Mouse (Mus musculus) forebrain, embryonic 14.5 days (tissue): ENCODE results near the gene Col4a2. TPM values are rescaled to one million over a fixed set of nuclear protein-coding genes. Genes with fewer than 3 reads are reported as not detected.

ENCODE experiments used
- ATAC-seq: fragments of 200-750 bp; cut with Nextera tagmentation; 2 replicates; pipeline ENCODE4 v1.8.0; 2017; ENCODE audit warnings: mild to moderate bottlenecking, moderate library complexity
- DNase-seq: peaks from one replicate; pipeline ENCODE4 v3.0.0-alpha.2; 2015; ENCODE audit warnings: low spot score
- H3K27ac ChIP-seq: fragments of 300-500 bp; sonication (generic); 2 replicates; pipeline ENCODE4 v1.5.1; 2014; ENCODE audit warnings: low read depth, mild to moderate bottlenecking, control low read depth, low read length, moderate library complexity
- H3K27me3 ChIP-seq: fragments of 300-500 bp; sonication (generic); replicated peaks from 2 replicates; pipeline ENCODE4 v1.6.1; 2014; ENCODE audit warnings: low read length, control low read depth, mixed read lengths; ENCODE audit not compliant: control insufficient read depth, insufficient read depth
- H3K36me3 ChIP-seq: fragments of 300-500 bp; sonication (generic); 2 replicates; pipeline ENCODE4 v1.6.1; 2014; ENCODE audit warnings: low read length, control low read depth; ENCODE audit not compliant: control insufficient read depth, insufficient read depth
- H3K4me1 ChIP-seq: fragments of 300-500 bp; sonication (generic); 2 replicates; pipeline ENCODE4 v1.6.1; 2014; ENCODE audit warnings: antibody characterized with exemption, low read length, control low read depth; ENCODE audit not compliant: control insufficient read depth, insufficient read depth
- H3K4me2 ChIP-seq: fragments of 300-500 bp; sonication (generic); 2 replicates; pipeline ENCODE4 v1.6.1; 2014; ENCODE audit warnings: mild to moderate bottlenecking, control low read depth, low read length
- H3K4me3 ChIP-seq: fragments of 300-500 bp; sonication (generic); 2 replicates; pipeline ENCODE4 v1.5.1; 2014; ENCODE audit warnings: low read depth, low read length, control low read depth
- H3K9ac ChIP-seq: fragments of 300-500 bp; sonication (generic); 2 replicates; pipeline ENCODE4 v1.6.1; 2014; ENCODE audit warnings: mild to moderate bottlenecking, low read length, control low read depth, moderate library complexity
- H3K9me3 ChIP-seq: fragments of 300-500 bp; sonication (generic); replicated peaks from 2 replicates; pipeline ENCODE4 v1.6.1; 2016; ENCODE audit warnings: low read length, control low read depth, mixed read lengths; ENCODE audit not compliant: control insufficient read depth
- WGBS: fragments of 180-500 bp; shearing (Covaris S2); extraction: QIAGEN DNeasy Blood & Tissue Kit; methylation state at CpG from one replicate; pipeline ENCODE4 v1.1.7; 2014; 5-methylcytosine and 5-hydroxymethylcytosine counted together
- polyA plus RNA-seq: library from polyadenylated mRNA; unstranded; fragments of >200 nt; fragmentation: Nextera tagmentation; extraction: Ambion mirVana; gene quantifications from 2 replicates; pipeline ENCODE4 v1.2.1, GENCODE M21; 2014

Col4a2 gene
- polyA plus RNA-seq, 1 experiment from 2014 or later = 19.1 TPM

DNA sequence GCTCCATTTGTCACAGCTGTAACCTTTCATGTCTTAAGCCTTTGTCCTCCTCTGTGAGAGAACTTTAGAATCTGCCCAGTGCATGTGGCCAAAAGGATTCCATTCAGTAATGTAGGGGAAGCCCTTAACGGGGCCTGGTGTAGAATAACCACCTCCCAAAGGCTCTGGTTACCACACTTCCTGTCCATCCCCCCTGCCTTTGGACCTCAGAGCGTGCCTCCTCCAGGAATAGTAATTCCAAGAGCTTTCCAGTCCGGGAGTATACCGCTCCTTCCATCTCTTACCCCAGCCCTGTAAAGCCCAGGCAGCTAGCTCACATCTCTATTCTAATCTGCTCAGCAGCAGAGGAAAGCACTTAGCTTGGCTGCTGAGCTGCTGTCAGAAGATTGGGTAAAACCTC lies 14.7 kb downstream of the Col4a2 start:
- 57% methylated on average over 4 of the region's 4 CpGs for WGBS
- Histone ChIP-seq H3K9me3 (no peaks in the 10 kb centered on the region), H3K27me3 (no peaks in the 10 kb centered on the region), H3K4me1 (no peaks in the 10 kb centered on the region), H3K4me2 (no peak overlapping the region), H3K4me3 (no peak overlapping the region), H3K9ac (no peak overlapping the region), H3K36me3 (no peaks in the 10 kb centered on the region), H3K27ac (no peak overlapping the region)
- ATAC-seq (no peak), DNase-seq (no peak)

DNA sequence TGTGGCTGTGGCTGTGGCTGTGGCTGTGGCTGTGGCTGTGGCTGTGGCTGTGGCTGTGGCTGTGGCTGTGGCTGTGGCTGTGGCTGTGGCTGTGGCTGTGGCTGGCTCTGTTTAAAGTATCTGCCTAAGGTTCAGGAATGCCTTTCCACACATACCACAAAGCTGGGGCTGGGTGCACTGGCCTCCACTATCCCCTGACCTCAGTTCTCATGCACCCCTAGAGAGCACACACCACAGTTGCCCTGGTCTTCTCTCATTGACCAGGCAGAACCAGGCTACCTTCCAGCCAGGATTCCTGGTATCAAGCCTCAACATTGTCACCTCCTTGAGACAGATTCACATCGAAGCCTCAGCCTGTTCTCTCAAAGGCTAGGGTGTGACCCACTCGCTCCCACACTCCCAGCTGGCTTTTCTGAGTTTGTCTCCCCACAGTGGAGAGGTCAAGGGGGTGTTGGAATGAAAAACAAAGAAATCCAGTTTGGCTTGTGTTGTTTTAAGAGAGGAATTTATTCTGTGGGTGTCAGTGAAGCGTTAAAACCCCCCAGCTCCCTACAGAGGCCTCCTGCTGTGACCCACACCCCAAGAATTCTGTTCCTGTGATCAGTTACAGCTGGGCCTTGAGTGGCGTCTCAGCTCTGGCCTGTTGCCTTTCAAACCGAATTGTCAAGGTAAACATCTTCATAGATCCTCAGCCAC lies 15.3 kb downstream of the Col4a2 start:
- Histone ChIP-seq H3K4me2 (no peak overlapping the region), H3K9ac (no peak overlapping the region), H3K27ac (no peak overlapping the region), H3K4me1 (no peaks in the 10 kb centered on the region), H3K36me3 (no peaks in the 10 kb centered on the region), H3K9me3 (no peaks in the 10 kb centered on the region), H3K27me3 (no peaks in the 10 kb centered on the region), H3K4me3 (no peak overlapping the region)
- ATAC-seq (no peak), DNase-seq (no peak)
- WGBS = 52% methylated on average over 5 of the region's 5 CpGs

DNA sequence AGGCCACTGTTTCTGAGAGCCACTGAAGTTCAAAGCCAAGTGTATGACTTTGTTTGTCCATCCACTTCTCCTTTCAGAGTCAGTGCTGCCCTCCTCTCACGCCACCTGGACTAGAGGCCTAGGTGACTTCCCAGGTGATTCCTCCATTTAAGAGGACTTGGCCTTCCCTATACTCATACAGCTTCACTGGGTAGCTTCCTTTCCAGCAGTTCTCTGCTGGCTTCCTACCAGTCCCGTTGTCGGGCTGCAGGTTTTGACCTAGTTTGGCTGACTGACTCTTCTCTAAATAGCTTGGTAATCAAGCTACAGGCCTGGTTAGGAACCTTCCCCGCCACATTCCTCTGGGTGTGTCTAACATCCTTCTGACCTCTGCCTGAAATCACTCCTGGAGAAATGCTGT lies 19.0 kb downstream of the Col4a2 start:
- no peaks in the 10 kb centered on the region for H3K4me1 ChIP-seq
- H3K9ac ChIP-seq = no peak overlapping the region
- H3K36me3 ChIP-seq = no peaks in the 10 kb centered on the region
- ATAC-seq (no peak), DNase-seq (no peak)
- H3K4me3 ChIP-seq = no peak overlapping the region
- no peak overlapping the region for H3K4me2 ChIP-seq
- 84% methylated on average over 4 of the region's 4 CpGs for WGBS
- no peak overlapping the region for H3K27ac ChIP-seq
- no peaks in the 10 kb centered on the region for H3K9me3 ChIP-seq
- no peaks in the 10 kb centered on the region for H3K27me3 ChIP-seq

DNA sequence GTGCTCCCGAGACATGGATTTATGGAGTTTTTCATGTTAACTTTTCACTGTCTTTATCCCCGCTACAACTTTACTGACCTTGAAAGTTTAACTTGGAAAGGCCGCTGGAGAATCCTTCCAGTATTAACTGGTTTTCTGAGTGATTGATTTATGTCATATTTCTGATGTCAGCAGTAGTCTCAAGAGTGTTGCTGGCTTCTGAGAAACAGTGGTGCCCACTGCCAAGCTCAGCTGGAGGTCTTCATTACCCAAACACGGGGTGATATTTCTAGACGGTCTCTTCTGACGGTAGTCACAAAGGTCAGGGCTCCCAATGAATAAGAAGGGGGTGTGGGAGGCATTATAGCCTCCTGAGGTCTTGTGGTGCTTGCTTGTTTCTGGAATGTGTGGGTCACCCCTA lies 21.1 kb downstream of the Col4a2 start:
- Histone ChIP-seq H3K4me3 (no peak overlapping the region), H3K27me3 (no peaks in the 10 kb centered on the region), H3K36me3 (no peaks in the 10 kb centered on the region), H3K27ac (no peak overlapping the region), H3K9ac (no peak overlapping the region), H3K4me1 (no peaks in the 10 kb centered on the region), H3K4me2 (no peak overlapping the region), H3K9me3 (no peaks in the 10 kb centered on the region)
- ATAC-seq (no peak), DNase-seq (no peak)
- 78% methylated on average over 6 of the region's 6 CpGs for WGBS

DNA sequence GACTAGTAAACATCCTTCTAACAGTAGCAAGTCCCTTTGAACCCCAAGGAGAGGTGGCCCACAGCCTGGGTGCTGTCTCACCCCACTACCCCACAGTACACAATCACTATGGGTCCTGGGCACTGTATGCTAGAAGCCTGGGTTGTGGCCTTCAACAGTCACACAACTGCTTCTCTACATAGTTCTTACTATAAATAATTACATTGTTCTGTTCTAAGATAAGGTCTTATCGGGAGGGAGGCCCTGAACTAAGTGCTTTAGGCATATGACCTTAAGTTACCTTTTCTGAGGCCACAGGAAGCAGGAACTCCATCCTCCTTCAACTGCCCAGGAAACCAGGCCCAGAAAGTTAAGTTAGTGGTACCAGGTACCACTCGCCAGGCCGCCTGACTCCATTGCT lies 21.9 kb downstream of the Col4a2 start:
- no peaks in the 10 kb centered on the region for H3K36me3 ChIP-seq
- no peak overlapping the region for H3K4me2 ChIP-seq
- DNase-seq (no peak), ATAC-seq (no peak)
- H3K27me3 ChIP-seq = no peaks in the 10 kb centered on the region
- no peak overlapping the region for H3K4me3 ChIP-seq
- H3K27ac ChIP-seq = no peak overlapping the region
- no peaks in the 10 kb centered on the region for H3K9me3 ChIP-seq
- no peaks in the 10 kb centered on the region for H3K4me1 ChIP-seq
- H3K9ac ChIP-seq = no peak overlapping the region
- 97% methylated on average over 3 of the region's 3 CpGs for WGBS

DNA sequence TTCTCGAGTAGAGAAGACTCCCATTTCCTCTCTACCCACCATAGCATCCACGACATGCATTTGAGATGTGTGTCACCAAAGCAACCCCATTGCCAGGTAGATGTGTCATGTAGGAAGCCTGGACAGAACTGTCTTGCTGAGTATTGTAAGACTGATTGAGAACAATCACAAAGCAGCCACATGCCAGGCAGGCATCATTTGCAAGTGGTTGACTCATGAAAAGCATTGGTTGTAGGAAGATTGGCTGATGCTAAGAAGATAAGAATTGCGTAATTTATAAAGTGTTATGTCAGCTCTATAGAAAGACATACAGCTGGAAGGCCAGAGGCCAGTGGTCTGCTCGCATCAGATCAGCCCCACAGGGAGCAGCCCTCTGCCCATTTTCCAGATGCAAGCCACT lies 22.6 kb downstream of the Col4a2 start:
- WGBS = 88% methylated on average over 4 of the region's 4 CpGs
- H3K27me3 ChIP-seq = no peaks in the 10 kb centered on the region
- no peaks in the 10 kb centered on the region for H3K4me1 ChIP-seq
- H3K27ac ChIP-seq = no peak overlapping the region
- H3K9ac ChIP-seq = no peak overlapping the region
- H3K36me3 ChIP-seq = no peaks in the 10 kb centered on the region
- ATAC-seq = no peak
- DNase-seq = no peak
- no peak overlapping the region for H3K4me2 ChIP-seq
- no peaks in the 10 kb centered on the region for H3K9me3 ChIP-seq
- no peak overlapping the region for H3K4me3 ChIP-seq

DNA sequence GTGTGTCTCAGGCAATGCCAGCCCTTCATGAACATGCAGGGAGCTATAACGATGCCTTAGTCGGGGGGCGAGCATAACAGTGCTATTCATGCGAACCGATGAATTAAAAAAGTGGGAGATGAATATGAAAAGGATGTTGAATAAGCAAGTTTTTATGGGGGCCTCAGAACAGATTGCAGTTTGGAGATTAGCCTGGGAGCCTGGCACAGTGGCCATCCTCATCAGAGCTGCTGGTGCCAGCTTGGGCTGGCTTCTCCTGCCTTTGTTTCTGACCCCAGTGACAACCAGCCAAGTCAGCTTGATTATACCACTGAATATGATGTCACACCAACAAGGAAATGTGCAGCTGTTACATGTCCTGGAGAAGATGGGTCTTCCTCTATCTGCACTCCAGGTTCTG lies 23.7 kb downstream of the Col4a2 start:
- H3K27ac ChIP-seq = no peak overlapping the region
- no peaks in the 10 kb centered on the region for H3K9me3 ChIP-seq
- ATAC-seq (no peak), DNase-seq (no peak)
- H3K4me1 ChIP-seq = no peaks in the 10 kb centered on the region
- no peak overlapping the region for H3K4me3 ChIP-seq
- no peak overlapping the region for H3K9ac ChIP-seq
- no peaks in the 10 kb centered on the region for H3K36me3 ChIP-seq
- H3K4me2 ChIP-seq = no peak overlapping the region
- WGBS = 53% methylated on average over 5 of the region's 5 CpGs
- H3K27me3 ChIP-seq = no peaks in the 10 kb centered on the region

DNA sequence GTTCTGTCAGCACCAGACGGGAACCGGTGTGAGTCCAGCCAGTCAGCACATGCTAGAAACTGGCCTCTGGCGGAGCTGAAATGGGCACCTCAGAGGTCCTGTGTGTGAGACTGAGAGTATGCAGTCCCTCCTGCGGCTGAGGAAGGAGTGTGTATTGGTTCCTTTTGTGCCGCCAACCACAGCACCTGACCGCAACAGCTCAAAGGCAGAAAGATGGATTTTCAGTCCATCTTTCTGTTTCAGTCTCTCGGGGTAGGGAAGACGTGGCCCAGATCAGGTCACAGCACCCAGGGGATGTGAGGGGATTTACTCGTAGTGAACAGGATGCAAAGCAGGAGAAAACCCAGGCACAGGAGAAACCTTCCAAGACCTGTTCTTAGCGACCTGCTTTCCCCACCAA lies 25.0 kb downstream of the Col4a2 start:
- ATAC-seq (no peak), DNase-seq (no peak)
- Histone ChIP-seq H3K9ac (no peak overlapping the region), H3K27ac (no peak overlapping the region), H3K4me2 (no peak overlapping the region), H3K27me3 (no peaks in the 10 kb centered on the region), H3K36me3 (no peaks in the 10 kb centered on the region), H3K9me3 (no peaks in the 10 kb centered on the region), H3K4me3 (no peak overlapping the region), H3K4me1 (no peaks in the 10 kb centered on the region)
- WGBS = 86% methylated on average over 10 of the region's 10 CpGs

DNA sequence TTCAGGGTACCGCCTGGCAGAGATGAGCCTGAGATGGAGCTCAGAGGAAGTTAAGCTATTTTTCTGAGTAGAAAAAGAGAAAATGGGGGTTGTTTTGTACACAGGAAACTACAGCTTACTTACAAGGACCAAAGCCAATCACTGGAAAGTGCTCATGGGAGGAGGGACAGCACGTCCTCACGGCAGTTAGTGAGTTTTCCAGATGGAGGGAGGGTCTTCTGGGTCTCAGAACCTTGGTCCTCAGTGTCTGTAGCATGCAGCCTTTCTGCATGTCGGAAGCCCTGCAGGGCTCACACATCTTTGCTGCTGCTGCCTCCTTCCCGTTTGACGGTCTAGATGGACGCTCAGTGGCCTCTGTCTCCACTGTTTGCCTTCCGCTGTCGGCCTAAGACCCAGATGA lies 25.9 kb downstream of the Col4a2 start:
- no peak for ATAC-seq

More for the DNA sequence above, 25.9 kb downstream of the Col4a2 start:
- Histone ChIP-seq H3K27ac (no peak overlapping the region), H3K4me1 (no peaks in the 10 kb centered on the region), H3K9me3 (no peaks in the 10 kb centered on the region), H3K36me3 (no peaks in the 10 kb centered on the region), H3K4me2 (no peak overlapping the region), H3K4me3 (no peak overlapping the region), H3K9ac (no peak overlapping the region), H3K27me3 (no peaks in the 10 kb centered on the region)
- WGBS = 92% methylated on average over 9 of the region's 9 CpGs
- no peak for DNase-seq
